Mouse (Mus musculus): ENCODE data around the gene Wdr24.
"Not testable (repeated sequence)": the region's sequence is repeated elsewhere in the genome, so short reads cannot be mapped to it uniquely, and the experiment has no call there.

Wdr24 gene

DNA sequence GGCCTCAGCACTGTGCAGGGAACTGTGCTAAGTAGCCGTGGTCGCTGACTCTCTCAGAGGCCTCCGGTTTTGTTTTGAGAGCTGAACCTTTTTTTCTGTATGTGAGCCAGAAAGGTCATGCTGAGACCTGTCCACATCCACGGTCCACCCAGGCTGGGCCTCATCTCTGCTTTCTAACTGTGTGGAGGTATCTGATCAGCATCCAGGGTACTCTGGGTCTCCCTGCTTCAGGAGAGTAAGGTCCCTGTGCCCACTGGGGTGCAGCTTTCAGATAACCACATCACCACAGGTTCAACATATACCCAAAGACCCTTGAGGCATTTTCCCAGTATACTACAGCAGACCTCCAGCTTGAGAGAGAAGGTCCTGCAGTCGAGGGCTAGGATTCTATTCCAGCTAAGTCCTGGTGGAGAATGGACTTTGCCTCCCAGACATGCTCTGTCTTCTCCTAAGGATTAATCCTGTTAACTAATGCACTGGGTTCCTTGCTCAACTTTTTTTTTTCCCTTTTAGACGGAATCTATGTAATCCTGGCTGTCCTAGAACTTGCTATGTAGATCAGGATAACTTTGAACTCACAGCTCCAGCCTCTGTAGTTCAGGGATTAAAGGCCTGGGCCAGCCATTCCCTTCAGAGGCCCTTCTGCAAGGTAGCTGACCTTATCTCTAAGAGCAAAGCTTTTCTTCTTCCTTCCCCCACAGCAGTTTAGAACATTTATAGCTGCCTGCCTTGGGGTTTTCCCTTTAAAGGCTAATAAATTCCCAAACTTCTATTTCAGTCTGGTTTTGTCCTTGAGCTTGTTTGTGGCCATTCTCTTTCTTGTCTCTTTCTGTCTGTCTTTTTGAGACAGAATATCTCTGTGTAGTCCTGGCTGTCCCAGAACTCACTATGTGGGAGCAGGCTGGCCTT lies 38.5 kb downstream of the Wdr24 start:
- no peak for DNase-seq

DNA sequence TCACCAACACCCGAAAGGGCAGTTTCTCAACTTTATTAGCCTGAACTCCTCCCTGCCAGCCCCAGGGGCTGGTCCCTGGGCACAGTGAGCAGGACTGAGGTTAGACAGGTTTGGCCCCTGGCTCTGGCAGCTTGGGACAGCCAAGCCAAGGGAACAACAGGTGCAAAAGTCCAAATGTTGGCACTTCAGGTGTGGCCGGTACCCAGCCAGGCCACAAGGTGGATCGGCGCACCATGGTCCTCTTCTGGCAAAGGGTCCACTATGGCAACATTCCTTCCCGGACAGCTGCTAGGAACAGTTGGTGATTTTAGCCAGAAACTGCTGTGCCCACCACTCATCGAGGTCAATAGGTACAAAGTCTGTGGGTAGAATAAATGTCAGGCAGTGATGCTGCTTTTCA lies 40.3 kb downstream of the Wdr24 start:
- DNase-seq = peak; percentile 69

DNA sequence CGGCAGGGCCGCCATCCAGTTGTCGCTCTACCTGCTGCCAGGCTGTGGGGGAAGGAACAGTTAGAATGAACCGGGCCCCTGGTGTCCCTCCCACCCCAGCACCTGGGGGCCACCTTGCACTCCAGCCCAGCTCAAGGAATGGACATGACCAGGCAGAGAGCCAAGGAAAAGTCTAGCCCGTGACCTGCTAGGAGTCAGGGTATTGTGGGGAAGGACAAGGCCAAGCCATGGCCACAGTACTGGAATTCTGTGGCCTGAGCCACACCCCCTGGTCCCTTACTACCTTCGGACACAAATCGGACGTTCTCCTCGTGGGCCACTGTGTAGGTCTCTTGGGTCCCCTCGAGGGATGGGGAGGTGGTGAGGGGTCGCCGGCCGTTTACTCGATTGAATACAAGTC lies 40.9 kb downstream of the Wdr24 start:
- peak; percentile 60 for DNase-seq

DNA sequence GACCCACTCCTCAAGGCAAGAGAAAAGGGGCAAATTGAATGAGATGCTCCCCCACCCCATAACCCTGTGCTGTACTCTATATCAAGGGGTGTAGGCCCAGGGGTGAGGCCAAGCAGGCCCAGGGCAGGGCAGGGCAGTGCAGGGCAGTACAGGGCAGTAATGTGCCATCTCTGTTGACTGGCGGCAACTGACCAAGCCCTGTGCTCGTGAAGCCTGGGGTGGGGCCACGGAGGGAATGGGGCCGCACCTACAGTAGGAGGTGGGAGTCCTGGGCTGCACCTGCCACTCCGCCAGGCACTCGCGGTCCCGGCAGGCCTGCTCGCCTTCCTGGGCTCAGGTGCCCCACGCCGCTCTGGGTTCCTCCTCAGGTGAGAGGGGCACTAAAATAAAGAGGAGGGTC lies 41.9 kb downstream of the Wdr24 start:
- no peak for DNase-seq

DNA sequence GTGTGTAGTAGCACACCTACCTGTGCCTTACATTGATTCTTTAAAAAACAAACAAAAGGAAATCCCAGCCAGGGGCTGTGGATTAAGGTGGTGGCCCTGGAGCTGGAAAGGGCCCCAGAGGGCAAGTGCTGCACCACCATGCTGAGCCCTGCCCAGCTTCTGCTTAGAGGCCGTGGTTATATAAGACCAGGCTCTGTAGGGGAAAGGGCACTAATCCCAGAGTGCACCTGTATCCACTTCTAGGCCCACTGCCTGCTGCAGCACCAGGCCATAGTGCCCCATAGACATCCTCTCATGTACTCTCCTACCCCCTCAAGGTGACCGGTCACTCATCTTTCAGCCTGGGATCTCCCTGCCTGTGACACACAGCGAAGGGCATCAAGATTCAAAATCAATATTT lies 42.7 kb downstream of the Wdr24 start:
- peak; percentile 75 for DNase-seq

DNA sequence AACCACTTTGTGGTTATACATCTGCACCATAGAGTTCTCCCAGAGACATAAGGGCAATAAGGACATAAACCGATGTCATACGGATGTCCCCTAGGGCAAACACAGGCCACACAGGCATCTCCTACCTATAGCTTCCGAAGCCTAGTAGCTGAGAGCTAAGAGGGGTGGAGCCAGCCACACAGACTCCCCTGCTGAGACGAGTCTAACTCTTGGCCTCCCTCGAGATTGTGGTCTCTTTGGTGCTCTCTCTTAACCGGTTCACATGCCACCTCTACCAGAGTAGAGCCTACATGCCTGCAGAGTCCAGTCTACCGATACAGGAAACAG lies 44.0 kb downstream of the Wdr24 start:
- DNase-seq = no peak

DNA sequence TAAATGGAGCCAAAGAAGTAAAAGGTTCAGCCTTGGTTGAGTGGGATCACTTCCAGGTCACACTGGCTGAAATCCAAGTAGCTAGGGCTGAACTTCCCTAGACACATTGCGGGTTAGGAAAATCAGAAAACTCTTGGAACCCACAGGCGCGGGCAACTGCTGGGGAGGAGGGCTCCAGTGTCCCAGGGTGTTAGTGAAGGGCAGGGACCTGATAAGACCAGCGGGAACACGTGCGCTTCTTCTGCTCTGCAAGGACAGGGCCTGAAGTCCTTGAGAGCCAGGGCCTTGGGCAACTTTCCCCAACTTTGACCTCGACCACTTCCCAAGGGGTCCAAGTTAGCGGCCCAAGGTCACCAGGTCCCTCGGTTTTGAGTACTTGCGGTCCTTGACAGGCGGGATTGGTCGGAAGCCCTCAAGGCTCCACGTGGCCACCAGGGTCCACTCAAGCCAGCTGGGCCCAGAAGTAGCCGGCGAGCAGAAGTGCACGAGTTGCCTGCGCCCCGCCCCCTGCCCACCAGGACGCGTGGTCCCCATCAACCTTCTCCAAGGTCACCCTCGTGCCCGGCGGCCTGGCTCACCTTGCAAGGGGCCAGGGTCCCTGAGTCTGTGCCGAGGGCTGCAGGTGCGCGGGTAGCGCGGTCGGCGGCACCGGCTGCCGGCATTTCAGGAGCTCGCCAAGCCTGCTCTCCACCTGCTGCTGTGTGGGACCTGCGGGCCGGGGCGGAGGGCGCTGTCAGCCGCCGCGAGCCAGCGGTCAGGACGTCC lies 44.6 kb downstream of the Wdr24 start:
- DNase-seq = peak; percentile 79

DNA sequence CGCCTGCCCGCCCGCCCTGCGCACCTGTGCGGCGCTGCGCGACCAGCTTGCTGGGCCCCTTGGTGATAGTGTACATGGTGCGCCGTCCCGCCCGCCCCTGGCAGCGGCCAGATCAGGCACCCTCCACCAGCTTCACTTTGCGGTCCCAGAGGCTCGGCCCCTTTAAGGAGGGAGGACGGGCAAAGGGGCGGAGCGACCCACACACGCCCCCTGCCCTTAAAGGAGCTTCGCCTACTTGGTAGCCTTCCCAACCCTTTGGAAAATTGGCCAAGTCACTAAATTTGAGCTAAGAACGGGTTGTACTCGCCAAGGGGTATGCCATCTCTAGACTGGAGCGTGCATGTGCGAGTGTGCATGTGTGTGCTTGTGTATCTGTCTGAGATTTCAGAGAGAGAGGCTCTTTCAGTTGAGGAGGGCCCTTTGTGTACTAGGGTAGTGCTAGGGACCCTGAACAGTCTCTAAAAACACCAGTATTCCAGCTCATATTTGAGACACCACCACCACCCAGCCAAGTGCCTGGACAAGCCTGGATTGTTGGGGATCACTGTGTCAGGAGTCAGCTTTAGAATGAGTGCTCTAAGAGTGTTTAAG lies 45.3 kb downstream of the Wdr24 start, which contains the start of gene Mcrip2:
Mcrip2 (minus strand) TSS at position 164 of the 591 bp plus-strand sequence.
- peak; percentile 91 for DNase-seq

DNA sequence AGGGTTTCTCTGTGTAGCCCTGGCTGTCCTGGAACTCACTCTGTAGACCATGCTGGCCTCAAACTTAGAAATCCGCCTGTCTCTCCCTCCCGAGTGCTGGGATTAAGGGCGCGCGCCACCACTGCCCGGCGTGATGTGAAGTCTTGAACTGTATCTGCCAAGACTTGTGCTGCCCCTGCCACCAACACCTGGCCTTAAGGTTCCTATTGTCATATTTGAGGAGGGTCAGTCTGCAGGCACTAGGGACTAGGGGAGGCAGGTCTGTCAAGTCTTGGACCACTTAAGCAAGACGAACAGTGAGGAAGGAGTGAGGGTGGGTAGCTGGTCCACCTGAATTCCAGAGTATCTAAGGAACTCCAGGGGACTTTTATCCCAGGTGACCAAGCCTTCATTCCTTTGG lies 46.1 kb downstream of the Wdr24 start:
- DNase-seq = no peak

DNA sequence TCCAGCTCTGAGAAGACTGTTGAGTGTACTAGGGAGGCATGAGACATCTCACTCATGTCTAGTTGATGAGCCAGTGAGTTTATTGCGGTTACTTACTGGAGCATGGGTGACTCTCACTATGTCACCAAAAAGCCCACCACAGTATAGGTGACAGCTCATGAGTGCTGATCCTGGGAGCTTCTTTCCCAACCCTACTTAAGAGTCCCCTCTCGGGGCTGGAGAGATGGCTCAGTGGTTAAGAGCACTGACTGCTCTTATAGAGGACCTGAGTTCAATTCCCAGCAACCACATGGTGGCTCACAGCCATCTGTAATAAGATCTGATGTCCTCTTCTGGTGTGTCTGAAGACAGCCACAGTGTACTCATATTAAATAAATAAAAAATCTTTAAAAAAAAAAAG lies 46.5 kb downstream of the Wdr24 start:
- DNase-seq = no peak

DNA sequence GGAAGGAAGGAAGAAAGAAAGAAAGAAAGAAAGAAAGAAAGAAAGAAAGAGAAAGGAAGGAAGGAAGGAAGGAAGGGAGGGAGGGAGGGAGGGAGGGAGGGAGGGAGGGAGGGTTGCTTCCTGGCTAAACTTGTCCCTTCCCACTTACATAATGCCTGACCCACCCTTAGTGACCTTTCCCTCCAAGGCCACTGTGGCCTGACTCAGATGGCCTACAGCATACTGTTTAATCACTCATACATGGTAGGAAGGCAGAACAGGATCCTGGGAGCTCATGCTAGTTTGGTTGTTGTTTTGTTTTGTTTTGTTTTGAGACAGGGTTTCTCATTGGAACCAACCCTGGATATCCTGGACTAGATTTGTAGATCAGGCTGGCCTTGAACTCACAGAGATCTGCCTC lies 48.1 kb downstream of the Wdr24 start:
- DNase-seq = not testable (repeated sequence)

DNA sequence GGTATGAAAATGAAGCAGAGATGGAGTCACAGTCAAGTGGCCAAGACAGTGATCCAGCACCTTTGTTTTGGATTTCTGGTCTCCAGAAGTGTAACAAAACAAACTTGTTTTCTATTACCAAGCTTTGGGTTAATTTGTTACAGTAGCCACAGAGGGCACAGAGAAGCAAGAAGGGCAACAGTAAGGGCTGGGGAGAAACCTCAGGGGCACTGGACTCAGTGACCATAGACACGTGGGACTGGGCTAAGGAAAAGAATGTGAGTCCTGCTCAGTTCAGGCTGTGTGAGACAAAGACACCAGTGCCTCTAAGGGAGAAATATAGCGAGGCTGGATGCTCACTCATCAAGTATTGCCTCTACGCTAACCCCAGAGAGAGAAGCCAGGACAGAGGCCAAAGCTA lies 49.2 kb downstream of the Wdr24 start:
- DNase-seq = peak; percentile 75

DNA sequence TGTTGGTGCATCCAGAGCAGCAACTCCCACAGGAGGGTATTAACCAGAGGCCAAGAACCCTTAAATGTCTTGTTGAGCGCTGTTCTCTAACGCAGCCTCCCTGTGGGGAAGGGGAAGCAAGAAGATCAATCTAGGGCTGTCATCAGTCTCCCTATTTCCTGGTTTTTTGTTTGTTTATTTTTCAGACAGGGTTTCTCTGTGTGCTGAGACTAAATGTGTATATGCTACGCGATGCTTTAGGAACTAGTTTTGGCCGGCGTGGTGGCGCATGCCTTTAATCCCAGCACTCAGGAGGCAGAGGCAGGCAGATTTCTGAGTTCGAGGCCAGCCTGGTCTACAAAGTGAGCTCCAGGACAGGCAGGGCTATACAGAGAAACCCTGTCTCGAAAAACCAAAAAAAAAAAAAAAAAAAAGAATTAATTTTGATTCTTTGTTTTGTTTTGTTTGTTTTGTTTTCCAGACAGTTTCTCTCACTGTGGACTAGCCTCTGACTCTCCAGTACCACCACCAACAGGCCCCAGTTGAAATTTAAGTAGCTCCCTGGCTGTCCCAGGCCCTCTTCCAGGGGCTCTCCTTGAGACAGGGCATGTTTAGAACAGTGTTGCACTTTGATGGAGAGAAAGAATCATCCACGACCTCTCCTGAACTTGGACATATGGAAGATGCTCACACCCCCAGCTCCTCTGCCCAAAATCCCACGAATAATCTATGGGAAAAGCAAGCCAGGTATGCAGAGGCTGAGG lies 50.1 kb downstream of the Wdr24 start:
- no peak for DNase-seq

DNA sequence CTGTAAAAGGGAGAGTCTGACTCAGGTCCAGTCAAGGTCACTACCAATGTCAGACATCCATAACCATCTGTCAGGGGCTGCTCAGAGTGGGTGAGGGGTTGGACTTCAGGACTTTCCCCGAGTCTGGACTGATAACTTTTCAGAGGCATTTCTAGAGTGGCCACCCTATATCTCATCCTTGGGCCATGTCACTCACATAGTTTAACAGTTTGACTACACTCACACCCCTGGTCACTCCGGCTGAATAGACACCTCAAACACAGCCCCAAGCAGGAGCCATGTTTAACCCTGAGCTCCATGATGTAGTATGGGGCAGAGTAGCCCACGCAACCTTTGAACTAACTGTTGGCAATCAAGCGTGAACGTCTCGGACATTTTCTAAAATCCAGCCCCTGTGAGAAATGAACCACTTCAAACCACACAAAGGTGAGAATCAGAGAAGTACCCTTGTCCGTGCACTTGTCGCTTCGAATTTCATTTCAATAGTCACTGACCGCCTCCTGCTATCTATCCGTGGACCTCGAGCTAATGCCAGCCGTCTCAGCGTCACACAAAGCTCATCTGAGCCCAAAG lies 50.8 kb downstream of the Wdr24 start:
- peak; percentile 59 for DNase-seq

DNA sequence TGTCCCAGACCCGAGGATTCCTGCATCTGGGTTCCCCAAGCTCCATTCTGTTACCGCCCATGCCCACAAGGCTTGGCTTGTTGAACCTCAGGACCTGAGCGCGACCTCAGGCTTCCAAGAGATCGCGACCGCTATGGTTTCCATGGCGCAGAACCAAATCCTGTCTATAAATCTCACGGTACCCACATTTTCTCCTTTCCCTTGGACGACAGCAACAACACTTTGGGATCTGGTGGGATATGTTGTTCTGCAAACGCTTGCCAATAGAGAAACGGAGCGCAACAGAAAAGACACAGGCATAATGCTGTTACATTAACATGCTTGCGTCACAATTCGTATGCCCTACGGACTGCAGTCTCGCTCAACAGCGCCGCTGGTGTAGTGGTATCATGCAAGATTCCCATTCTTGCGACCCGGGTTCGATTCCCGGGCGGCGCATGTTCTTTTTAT lies 51.3 kb downstream of the Wdr24 start, which contains the start of gene Mettl26:
Mettl26 (plus strand) TSS at position 354 of the 450 bp plus-strand sequence.
- DNase-seq = peak; percentile 90

DNA sequence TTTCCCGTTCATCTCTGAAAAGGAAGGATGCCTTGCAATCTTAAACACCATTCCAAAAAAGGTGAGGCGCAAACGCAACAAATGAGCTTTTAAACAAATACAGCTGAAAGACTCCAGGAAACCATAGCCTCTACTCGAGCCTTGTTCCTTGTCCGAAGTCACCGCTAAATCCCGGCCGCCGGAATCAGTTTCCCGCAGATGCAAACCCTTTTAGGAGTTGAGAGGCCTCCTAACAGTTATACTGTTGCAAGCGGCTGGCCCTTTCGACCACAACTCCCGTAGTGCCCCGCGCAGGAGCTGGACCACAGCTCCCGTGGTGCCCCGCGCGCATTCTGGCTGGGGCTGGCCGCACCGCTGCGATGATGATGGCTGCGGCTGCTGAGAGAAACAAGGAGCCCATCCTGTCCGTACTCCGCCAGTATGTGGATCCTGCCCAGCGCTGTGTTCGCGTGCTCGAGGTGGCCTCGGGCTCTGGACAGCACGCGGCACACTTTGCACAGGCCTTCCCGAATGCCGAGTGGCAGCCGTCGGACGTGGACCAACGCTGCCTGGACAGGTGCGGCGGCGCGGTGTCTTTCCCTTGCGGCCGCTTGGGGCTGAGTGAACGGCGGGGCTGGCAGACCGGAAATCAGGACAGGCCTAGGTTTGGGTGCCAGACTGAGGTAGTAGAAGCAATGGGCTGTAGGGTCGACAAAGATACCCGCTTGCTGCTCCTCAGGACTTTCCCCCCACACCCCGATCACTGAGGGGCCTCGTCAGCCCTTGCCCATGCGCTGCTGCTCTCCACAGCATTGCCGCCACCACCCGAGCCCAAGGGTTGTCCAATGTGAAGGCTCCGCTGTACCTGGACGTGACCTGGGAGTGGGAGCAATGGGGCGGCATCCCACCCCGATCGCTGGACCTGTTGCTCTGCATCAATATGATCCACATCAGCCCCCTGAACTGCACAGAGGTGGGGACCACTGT lies 52.0 kb downstream of the Wdr24 start:
- peak; percentile 89 for DNase-seq

DNA sequence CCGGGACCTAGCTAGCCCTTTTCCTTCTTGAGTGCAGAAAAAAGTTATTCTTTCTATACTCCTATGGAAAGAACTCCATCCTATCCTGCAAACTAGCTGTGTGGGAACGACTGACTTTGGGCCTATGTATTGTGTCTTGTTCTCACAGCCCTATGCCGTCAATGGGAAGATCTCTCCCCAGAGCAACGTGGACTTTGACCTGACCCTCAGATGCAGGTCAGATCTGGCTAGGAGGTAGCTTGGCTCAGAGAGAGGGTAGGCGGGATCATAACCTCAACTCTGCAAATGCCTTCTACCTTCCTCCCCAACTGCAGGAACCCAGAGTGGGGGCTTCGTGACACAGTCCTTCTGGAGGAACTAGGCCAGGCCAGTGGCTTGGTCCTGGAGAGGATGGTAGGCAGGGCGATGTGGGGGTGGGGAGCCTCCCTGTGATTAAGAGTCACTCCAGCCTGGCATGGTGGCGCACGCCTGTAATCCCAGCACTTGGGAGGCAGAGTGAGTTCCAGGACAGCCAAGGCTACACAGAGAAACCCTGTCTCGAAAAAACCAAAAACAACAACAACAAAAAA lies 53.0 kb downstream of the Wdr24 start:
- peak; percentile 85 for DNase-seq

DNA sequence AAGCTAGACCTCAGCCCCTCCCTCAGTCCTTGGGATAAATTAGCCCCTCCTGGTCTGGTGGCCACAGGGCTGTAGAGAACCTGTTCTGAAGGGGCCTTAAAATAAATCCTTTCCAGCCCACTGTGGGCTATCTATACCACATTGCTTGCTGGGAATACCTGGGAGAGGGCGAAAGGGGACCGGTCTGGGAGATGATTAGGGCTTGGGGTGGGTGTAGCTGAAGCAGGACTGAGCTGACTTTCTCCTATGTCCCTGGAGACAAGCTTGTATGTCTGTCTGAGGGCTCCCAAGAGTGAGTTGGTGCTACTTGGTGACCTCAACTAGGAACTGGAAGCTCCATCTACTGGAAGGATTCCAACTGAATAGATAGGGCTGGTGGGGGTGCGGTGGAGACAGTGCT lies 53.6 kb downstream of the Wdr24 start:
- DNase-seq = no peak

DNA sequence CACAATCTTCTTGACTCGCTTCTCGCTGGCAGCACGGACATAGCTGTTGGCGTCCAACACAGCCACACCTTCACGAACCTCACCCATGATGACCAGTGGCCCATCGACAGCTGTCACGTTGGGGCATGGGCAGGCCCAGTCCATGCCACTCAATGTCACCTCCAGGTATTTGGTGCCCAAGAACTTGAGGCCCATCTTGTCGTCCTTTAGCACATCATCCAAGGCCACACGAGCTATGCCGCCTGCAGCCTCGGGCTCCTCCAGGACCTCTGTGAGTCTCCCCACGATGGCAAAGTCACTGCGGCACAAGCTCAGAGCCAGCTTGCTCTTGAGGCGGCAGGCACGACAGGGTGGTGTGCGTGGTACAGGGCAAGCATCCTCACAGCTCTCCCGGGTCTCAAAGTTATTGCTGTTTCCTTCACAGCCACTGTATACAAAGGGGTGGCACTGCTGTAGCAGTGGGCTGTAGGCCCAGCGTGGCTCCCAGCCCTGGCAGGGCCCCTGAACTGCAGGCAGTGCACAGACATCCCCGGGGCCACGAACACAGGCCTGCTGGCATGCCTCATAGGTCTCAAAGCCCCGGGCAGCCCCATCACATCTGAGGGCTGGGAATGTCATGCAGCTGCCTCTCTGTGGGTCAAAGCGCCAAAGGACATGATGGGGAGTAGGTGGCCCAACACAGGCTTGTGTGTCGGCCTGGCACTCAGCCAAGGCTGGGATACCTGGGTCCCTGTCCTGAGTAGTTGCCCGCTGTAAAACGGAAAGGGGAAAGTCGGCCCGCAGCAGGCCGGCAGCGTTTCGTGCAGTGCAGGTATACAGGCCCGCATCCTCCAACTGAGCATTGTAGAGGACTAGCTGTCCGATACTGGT lies 54.5 kb downstream of the Wdr24 start:
- DNase-seq = no peak

Measured in kidney, adult 11 months (tissue).